ENCODE assay signal across 11 mouse cellular contexts in genomic region chr7:118848796-118849195, GRCm38 (mm10). TPM values are rescaled to one million over a fixed set of nuclear protein-coding genes. Genes with fewer than 3 reads are reported as not detected.
DNase-seq lines count a peak whose midpoint lies in the region; ATAC-seq and TF ChIP-seq lines count a peak whose summit lies in the region.
"Had no signal": no experiment of that assay in that cellular context is flagged by ENCODE, and none has a peak within 500 bp of the region (broad histone marks: within the 10 kb centered on the region; RNA-seq: fewer than 3 reads in every experiment).

No protein-coding gene starts in this region.

- 65% methylated on average over 10 of the region's 10 CpGs for WGBS in intestine, embryonic 14.5 days
- WGBS in lung, embryonic 14.5 days: 66% methylated on average over 10 of the region's 10 CpGs

- H3K4me1 ChIP-seq in intestine, embryonic 14.5 days (replicated peaks; ENCODE audit: control insufficient read depth, insufficient read depth, low read length): peaks cover 10% of the 10 kb centered on the region; the same call in 1 of the 2 replicates
- no peaks in the 10 kb centered on the region for H3K4me1 ChIP-seq in lung, embryonic 14.5 days (ENCODE audit: insufficient read depth)

- no peak overlapping the region for H3K9ac ChIP-seq in intestine, embryonic 14.5 days (ENCODE audit: low read length)
- H3K9ac ChIP-seq in lung, embryonic 14.5 days: no peak overlapping the region

- peak; percentile 62 for ATAC-seq in intestine, embryonic 14.5 days (replicated peaks; ENCODE audit: low FRiP score, low TSS enrichment, low read depth)
- ATAC-seq in lung, embryonic 14.5 days (ENCODE audit: insufficient read depth): peak; percentile 77; the same call in 1 of the 2 replicates
- ATAC-seq: forebrain, embryonic 14.5 days had no signal

- peaks cover 92% of the 10 kb centered on the region for H3K36me3 ChIP-seq in intestine, embryonic 14.5 days (ENCODE audit: control insufficient read depth, insufficient read depth, low read length)
- peaks cover 95% of the 10 kb centered on the region for H3K36me3 ChIP-seq in lung, embryonic 14.5 days (ENCODE audit: insufficient read depth)

- H3K27me3 ChIP-seq in intestine, embryonic 14.5 days (replicated peaks; ENCODE audit: control insufficient read depth, insufficient read depth, low read length): no peaks in the 10 kb centered on the region
- H3K27me3 ChIP-seq in lung, embryonic 14.5 days (ENCODE audit: insufficient read depth, low read length): no peaks in the 10 kb centered on the region

- DNase-seq in urinary bladder, adult 18-20 months (ENCODE audit: low spot score in 2 of 2): peak; percentile 30 to 54
- DNase-seq in urinary bladder, adult 2 months (ENCODE audit: low spot score): no peak
- DNase-seq in intestine, embryonic 14.5 days (ENCODE audit: low spot score): peak; percentile 70
- peak; percentile 72 for DNase-seq in lung, embryonic 14.5 days
- DNase-seq in yolk sac, embryonic 10.5 days (ENCODE audit: low spot score): peak; percentile 61
- DNase-seq in right cerebral cortex, adult 2 months (ENCODE audit: low spot score in 2 of 2): no peak
- no peak for DNase-seq in layer of hippocampus, adult 9-10 months (ENCODE audit: low spot score)
- no peak for DNase-seq in layer of hippocampus, adult 8-10 months (ENCODE audit: low spot score in 2 of 2)
- DNase-seq: right cerebral cortex, postnatal 14 days had no signal

- no peak overlapping the region for H3K4me3 ChIP-seq in intestine, embryonic 14.5 days (ENCODE audit: low read depth, low read length)
- no peak overlapping the region for H3K4me3 ChIP-seq in lung, embryonic 14.5 days (ENCODE audit: low read depth, low read length)
- H3K4me3 ChIP-seq: midbrain, embryonic 10.5 days had no signal

- no peaks in the 10 kb centered on the region for H3K9me3 ChIP-seq in intestine, embryonic 14.5 days (ENCODE audit: control insufficient read depth, low read length)
- no peaks in the 10 kb centered on the region for H3K9me3 ChIP-seq in lung, embryonic 14.5 days (ENCODE audit: low read depth, low read length)
- H3K9me3 ChIP-seq: midbrain, embryonic 10.5 days had no signal

- peak overlapping the region; percentile 47; the same call in 1 of the 2 replicates for H3K27ac ChIP-seq in intestine, embryonic 14.5 days (ENCODE audit: low read depth)
- H3K27ac ChIP-seq in lung, embryonic 14.5 days (ENCODE audit: low read depth): peak overlapping the region; percentile 30; the same call in 1 of the 2 replicates
- H3K27ac ChIP-seq: midbrain, embryonic 10.5 days had no signal

- H3K4me2 ChIP-seq in intestine, embryonic 14.5 days (ENCODE audit: low read length): no peak overlapping the region
- H3K4me2 ChIP-seq in lung, embryonic 14.5 days: no peak overlapping the region

- no peak for TF ChIP-seq CTCF in lung, embryonic 14.5 days (IDR thresholded peaks at IDR 0.05; ENCODE audit: low read depth)

RNA-seq across cellular contexts. Expression of gene Iqck, which starts 6.8 kb away (rescaled TPM):
- 2.8 and 4.3 TPM in 2 replicates for polyA plus RNA-seq in urinary bladder, adult 2 months (2012; rRNA removed)
- polyA plus RNA-seq in intestine, embryonic 14.5 days (2014; fragmentation: Nextera tagmentation; extraction: Ambion mirVana): 2.2 and 2.8 TPM in 2 replicates
- polyA plus RNA-seq in lung, embryonic 14.5 days (2014; fragmentation: Nextera tagmentation; extraction: Ambion mirVana): 3.1 and 3.2 TPM in 2 replicates
- total RNA-seq in layer of hippocampus, adult 8-10 months (2022): 1 to 10 TPM; 2.8 to 5.7 (median 4.5) TPM

RNA-seq across cellular contexts. Expression of gene Knop1, which starts 7.3 kb away (rescaled TPM):
- 19.2 and 22.0 TPM in 2 replicates for polyA plus RNA-seq in urinary bladder, adult 2 months (2012; rRNA removed)
- polyA plus RNA-seq in intestine, embryonic 14.5 days (2014; fragmentation: Nextera tagmentation; extraction: Ambion mirVana): 112 and 115 TPM in 2 replicates
- polyA plus RNA-seq in lung, embryonic 14.5 days (2014; fragmentation: Nextera tagmentation; extraction: Ambion mirVana): 89.8 and 95.9 TPM in 2 replicates
- total RNA-seq in layer of hippocampus, adult 8-10 months (2022): 10 to 100 TPM; 23.2 to 30.3 (median 26.3) TPM

Comparison
In these comparisons a context has a peak if more than half of its experiments do, and no peak if none do; other contexts are left out.
1. DNase-seq: peak in urinary bladder, adult 18-20 months (2 of 2), intestine, embryonic 14.5 days (single experiment), lung, embryonic 14.5 days (single experiment) and yolk sac, embryonic 10.5 days (single experiment); none in urinary bladder, adult 2 months (single experiment), right cerebral cortex, adult 2 months (0 of 2), layer of hippocampus, adult 9-10 months (single experiment) and layer of hippocampus, adult 8-10 months (0 of 2).